Mouse (Mus musculus) ES-Bruce4 (cell line): ENCODE measurements around the gene Myo1c. TPM values are rescaled to one million over a fixed set of nuclear protein-coding genes. Genes with fewer than 3 reads are reported as not detected.

Experiments used
- H3K27ac ChIP-seq: 2 replicates; pipeline ENCODE4 v1.5.1; 2012; ENCODE audit warnings: low read length, inconsistent platforms; ENCODE audit not compliant: insufficient read depth
- H3K27me3 ChIP-seq: 2 replicates; pipeline ENCODE4 v1.6.1; 2012; ENCODE audit warnings: mild to moderate bottlenecking, low read length, inconsistent platforms; ENCODE audit not compliant: control insufficient read depth, poor library complexity, insufficient read depth, severe bottlenecking
- H3K36me3 ChIP-seq: 2 replicates; pipeline ENCODE4 v1.6.1; 2012; ENCODE audit warnings: inconsistent platforms, mild to moderate bottlenecking, low read length, moderate library complexity; ENCODE audit not compliant: control insufficient read depth, poor library complexity, insufficient read depth, severe bottlenecking
- H3K4me1 ChIP-seq: one replicate; pipeline ENCODE4 v1.8.1; 2011; ENCODE audit warnings: low read length; ENCODE audit not compliant: control insufficient read depth, insufficient read depth
- H3K4me3 ChIP-seq: 2 replicates; pipeline ENCODE4 v1.5.1; 2011; ENCODE audit warnings: low read depth, mild to moderate bottlenecking, low read length
- H3K9ac ChIP-seq: 2 replicates; pipeline ENCODE4 v1.6.1; 2012; ENCODE audit warnings: low read depth, mild to moderate bottlenecking, inconsistent platforms; ENCODE audit not compliant: poor library complexity, severe bottlenecking
- H3K9me3 ChIP-seq: replicated peaks from 2 replicates; pipeline ENCODE4 v1.6.1; 2012; ENCODE audit warnings: mild to moderate bottlenecking, low read length, inconsistent platforms; ENCODE audit not compliant: control insufficient read depth, poor library complexity, insufficient read depth, severe bottlenecking
- CTCF ChIP-seq: IDR thresholded peaks from one replicate; pipeline ENCODE4 v1.8.1; 2011; ENCODE audit warnings: low read depth, low read length
- EP300 ChIP-seq: IDR thresholded peaks from 2 replicates; pipeline ENCODE4 v1.6.1; 2011; ENCODE audit warnings: low read depth, low read length; ENCODE audit not compliant: insufficient read depth
- POLR2A ChIP-seq: IDR thresholded peaks from one replicate; pipeline ENCODE4 v1.8.1; 2011; ENCODE audit warnings: low read length; ENCODE audit not compliant: insufficient read depth
- polyA plus RNA-seq: library from polyadenylated mRNA; stranded (reverse); fragments of >200 nt; gene quantifications from 2 replicates; pipeline ENCODE4 v1.2.4, GENCODE M21; 2011; ENCODE audit warnings: low read depth; ENCODE audit not compliant: missing spikeins, insufficient read depth, insufficient read length

Myo1c gene
- polyA plus RNA-seq, 1 experiment = 82.9 TPM

DNA sequence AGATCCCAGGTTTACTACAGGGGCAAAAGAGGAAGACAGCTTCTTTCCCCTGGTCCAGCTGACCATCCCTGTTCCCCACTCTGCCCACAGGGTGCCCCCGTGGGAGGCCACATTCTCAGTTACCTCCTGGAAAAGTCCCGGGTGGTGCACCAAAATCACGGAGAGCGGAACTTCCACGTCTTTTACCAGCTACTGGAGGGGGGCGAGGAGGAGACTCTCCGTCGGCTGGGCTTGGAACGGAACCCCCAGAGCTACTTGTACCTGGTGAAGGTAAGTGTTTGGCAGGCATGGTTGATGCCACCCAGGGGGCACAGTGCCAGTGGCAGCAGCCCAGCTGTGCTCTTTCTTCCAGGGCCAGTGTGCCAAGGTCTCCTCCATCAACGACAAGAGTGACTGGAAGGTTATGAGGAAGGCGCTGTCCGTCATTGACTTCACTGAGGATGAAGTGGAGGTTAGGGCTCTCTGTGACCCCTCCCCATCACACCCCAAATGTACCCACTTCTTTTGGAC is 9.8 kb downstream of the Myo1c start:
- Histone ChIP-seq H3K4me3 (no peak overlapping the region), H3K9me3 (no peaks in the 10 kb centered on the region), H3K9ac (no peak overlapping the region), H3K36me3 (peaks cover 11% of the 10 kb centered on the region), H3K4me1 (peaks cover 4% of the 10 kb centered on the region), H3K27ac (no peak overlapping the region), H3K27me3 (no peaks in the 10 kb centered on the region)
- TF ChIP-seq EP300 (no peak), POLR2A (no peak), CTCF (no peak)

DNA sequence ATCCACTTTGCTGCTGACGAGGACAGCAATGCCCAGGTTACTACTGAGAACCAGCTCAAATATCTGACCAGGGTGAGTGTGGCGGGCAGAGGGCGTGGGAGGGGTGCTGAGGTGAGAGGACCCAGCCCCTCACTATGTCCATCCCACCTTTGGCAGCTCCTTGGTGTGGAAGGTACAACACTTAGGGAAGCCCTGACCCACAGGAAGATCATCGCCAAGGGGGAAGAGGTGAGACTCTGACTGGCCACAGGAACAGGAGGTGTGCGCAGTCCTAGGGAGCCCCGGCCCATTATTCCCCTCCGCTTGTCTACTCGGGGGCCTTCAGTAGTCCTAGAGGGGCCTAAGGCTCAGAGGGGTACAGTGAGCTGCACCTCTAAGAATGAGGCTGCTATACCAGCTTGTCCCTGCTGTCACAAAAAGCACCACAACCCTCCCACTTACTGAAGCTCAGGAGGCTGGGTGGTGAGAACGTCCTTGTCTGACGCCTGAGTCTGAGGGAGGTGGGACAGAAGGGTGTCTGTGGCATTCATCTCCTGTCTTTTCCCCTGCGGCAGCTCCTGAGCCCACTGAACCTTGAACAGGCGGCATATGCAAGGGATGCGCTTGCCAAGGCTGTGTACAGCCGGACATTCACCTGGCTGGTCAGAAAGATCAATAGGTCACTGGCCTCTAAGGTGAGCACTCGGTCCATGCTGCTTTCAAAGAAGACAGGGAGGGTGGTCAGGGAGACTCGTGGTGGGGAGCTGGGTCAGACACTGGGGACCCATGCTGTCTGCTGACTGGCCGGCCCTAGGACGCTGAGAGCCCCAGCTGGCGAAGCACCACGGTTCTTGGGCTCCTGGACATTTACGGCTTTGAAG is 10.9 kb downstream of the Myo1c start:
- H3K4me1 ChIP-seq = peaks cover 4% of the 10 kb centered on the region
- H3K9me3 ChIP-seq = no peaks in the 10 kb centered on the region
- no peaks in the 10 kb centered on the region for H3K27me3 ChIP-seq
- H3K36me3 ChIP-seq = peaks cover 11% of the 10 kb centered on the region
- no peak for TF ChIP-seq CTCF
- no peak for TF ChIP-seq POLR2A
- no peak for TF ChIP-seq EP300
- H3K9ac ChIP-seq = no peak overlapping the region
- H3K27ac ChIP-seq = no peak overlapping the region
- no peak overlapping the region for H3K4me3 ChIP-seq

DNA sequence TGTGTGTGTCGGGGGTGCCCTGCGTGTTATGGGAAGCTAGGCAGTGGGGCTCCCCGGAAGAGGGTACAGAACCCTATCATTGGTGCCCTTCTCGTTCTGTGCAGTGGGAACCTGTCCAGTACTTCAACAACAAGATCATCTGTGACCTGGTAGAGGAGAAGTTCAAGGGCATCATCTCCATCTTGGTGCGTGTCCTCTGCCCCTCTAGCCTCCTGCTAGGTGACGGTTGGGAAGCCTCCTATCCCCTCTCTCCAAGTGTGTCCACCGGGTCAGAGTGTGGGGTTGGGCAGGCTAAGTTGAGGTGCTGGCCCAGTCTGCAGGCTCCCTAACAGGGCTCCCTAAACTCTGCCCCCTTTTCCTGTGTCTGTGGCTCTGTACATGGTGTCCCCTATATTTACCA is 11.8 kb downstream of the Myo1c start:
- peaks cover 2% of the 10 kb centered on the region for H3K4me1 ChIP-seq
- no peaks in the 10 kb centered on the region for H3K9me3 ChIP-seq
- H3K9ac ChIP-seq = no peak overlapping the region
- H3K27me3 ChIP-seq = no peaks in the 10 kb centered on the region
- H3K4me3 ChIP-seq = no peak overlapping the region
- TF ChIP-seq CTCF = no peak
- TF ChIP-seq POLR2A = no peak
- no peak for TF ChIP-seq EP300
- H3K36me3 ChIP-seq = peaks cover 11% of the 10 kb centered on the region
- H3K27ac ChIP-seq = no peak overlapping the region

DNA sequence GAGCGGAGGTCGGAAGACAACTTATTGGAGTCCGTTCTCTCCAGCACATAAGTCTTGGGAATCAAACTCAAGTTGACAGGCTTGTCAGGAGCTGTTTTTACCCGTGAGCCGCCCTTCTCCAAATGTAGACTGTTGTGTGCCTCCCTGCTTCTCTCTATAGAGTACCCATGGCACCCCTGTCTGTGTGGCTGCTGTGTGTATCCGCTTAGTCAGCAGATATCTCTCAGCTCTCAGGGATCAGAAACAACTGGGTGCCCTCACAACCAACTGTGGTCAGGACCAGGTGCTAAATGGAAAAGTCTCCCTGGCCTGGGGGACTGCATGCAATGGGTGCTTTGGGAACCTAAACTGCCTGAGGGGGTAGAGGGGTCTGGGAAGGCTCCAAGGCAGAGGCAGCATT is 16.0 kb downstream of the Myo1c start:
- no peak overlapping the region for H3K9ac ChIP-seq
- no peak overlapping the region for H3K4me3 ChIP-seq
- no peaks in the 10 kb centered on the region for H3K27me3 ChIP-seq
- no peaks in the 10 kb centered on the region for H3K4me1 ChIP-seq
- H3K27ac ChIP-seq = no peak overlapping the region
- H3K36me3 ChIP-seq = peaks cover 18% of the 10 kb centered on the region
- no peaks in the 10 kb centered on the region for H3K9me3 ChIP-seq
- TF ChIP-seq CTCF = no peak
- no peak for TF ChIP-seq POLR2A

DNA sequence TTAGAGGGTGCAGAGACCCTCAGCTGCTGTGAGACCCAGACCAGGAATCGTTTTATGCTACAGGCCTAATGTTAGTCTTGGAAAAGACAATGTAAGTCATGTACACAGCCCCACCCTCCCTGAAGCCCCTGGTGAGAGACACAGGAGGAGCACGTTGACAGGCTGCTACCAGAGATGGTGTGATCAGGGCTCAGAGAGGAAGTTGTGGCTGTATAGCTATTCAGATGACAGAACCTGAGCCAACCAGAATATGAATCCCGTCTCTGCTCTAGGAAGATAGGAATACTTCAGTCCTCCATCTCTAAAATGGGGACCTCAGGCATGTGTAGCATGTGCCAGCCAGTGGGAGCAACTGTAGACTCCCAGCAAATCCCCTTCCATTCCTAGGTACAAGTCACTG is 18.3 kb downstream of the Myo1c start:
- no peak for TF ChIP-seq CTCF
- no peak for TF ChIP-seq POLR2A
- no peak for TF ChIP-seq EP300
- Histone ChIP-seq H3K4me3 (no peak overlapping the region), H3K27ac (no peak overlapping the region), H3K9ac (no peak overlapping the region), H3K9me3 (no peaks in the 10 kb centered on the region), H3K27me3 (no peaks in the 10 kb centered on the region), H3K36me3 (peaks cover 20% of the 10 kb centered on the region), H3K4me1 (no peaks in the 10 kb centered on the region)

DNA sequence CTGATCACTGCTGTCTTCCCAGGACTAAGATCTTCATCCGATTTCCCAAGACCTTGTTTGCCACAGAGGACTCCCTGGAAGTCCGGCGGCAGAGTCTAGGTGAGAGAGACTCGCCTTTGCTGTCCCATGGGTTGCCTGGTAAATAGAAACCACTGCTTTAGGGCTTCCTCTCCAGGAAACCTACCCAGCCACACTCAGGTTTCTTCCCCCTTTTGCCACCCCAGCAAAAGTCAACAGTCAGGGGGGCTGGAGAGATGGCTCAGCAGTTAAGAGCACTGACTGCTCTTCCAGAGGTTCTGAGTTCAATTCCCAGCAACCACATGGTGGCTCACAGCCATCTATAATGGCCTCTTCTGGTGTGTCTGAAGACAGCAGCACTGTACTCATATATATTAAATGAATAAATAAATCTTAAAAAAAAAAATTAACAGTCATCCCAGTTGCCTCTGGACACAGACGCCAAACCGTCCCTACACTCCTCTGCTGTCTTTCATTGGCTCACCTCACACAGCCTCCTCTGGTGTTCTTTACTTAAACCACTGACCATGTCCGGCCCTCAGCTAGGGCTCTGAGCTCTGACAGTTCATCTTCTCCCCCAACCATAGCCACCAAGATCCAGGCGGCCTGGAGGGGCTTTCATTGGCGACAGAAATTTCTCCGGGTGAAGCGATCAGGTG is 19.0 kb downstream of the Myo1c start:
- Histone ChIP-seq H3K4me1 (no peaks in the 10 kb centered on the region), H3K27ac (no peak overlapping the region), H3K27me3 (no peaks in the 10 kb centered on the region), H3K9me3 (no peaks in the 10 kb centered on the region), H3K4me3 (no peak overlapping the region), H3K9ac (no peak overlapping the region), H3K36me3 (peaks cover 21% of the 10 kb centered on the region)
- no peak for TF ChIP-seq EP300
- TF ChIP-seq POLR2A = no peak
- no peak for TF ChIP-seq CTCF
